Mouse (Mus musculus) embryonic fibroblast, embryonic 13.5 days (primary cell): Measurements from ENCODE around the gene Cspg4.

Experiments used
- CTCF ChIP-seq: IDR thresholded peaks from 2 replicates; pipeline ENCODE4 v1.5.1; 2011; ENCODE audit warnings: mild to moderate bottlenecking, control low read depth, low read length, moderate library complexity, borderline replicate concordance; ENCODE audit not compliant: insufficient read depth
- POLR2A ChIP-seq: IDR thresholded peaks from 2 replicates; pipeline ENCODE4 v1.6.1; 2011; ENCODE audit warnings: low read depth, mild to moderate bottlenecking, control low read depth, low read length, moderate library complexity

DNA sequence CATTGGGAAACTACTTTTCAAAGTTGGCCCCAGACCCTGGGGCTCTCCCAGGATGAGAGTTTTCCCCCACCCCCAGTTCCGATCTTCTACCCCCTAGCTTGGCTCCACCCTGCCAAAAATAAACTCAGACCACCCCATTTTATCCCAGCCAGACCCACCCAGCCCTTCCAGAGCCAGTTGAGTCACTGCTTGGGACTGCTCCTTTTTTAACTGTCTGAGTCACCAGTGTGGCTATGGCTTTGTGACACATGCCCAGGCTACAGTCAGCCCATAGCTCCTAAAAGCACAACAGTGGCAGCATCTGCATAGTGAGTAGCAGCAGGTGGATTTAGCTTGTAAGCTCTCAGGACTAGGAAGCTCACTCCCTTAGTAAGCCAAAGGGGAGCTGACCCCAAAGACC is 8.3 kb downstream of the Cspg4 start:
- TF ChIP-seq CTCF (no peak), POLR2A (no peak)
